Mouse (Mus musculus) layer of hippocampus, postnatal 10 days (tissue): Measurements from ENCODE around the gene Ociad2. TPM values are rescaled to one million over a fixed set of nuclear protein-coding genes. Genes with fewer than 3 reads are reported as not detected.
"Not testable (repeated sequence)": the region's sequence is repeated elsewhere in the genome, so short reads cannot be mapped to it uniquely, and the experiment has no call there.

Experiments used
- DNase-seq, 2 experiments: peaks; one replicate each; pipeline ENCODE4 v3.0.0; 2021; ENCODE audit warnings: low spot score in 2 of 2
- total RNA-seq, 2 experiments: library from RNA; stranded (reverse); gene quantifications; 2 replicates each; pipeline ENCODE4 v1.2.3; 2021

The Ociad2 gene
- total RNA-seq, 2 experiments from 2014 or later: 46.2 to 72.2 TPM

DNA sequence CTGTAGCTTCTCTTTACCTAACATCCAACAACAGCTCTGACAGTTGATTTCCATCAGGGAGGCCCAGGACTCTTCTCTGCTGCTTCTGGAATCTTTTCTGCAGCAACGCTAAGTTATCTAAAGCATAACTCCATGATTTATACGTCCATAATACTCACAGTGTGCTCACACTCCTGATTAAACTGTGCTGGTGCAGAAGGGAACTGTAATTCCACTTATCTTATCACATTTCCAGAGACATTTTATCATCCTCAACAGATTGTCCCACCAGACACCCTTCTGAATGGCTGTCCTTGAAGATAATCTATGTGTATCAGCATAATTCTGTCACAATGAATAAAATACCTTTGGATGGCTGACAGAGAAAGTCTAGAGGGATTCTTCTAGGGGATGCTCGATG, 13.2 kb upstream of the Ociad2 start:
- no peak for DNase-seq

DNA sequence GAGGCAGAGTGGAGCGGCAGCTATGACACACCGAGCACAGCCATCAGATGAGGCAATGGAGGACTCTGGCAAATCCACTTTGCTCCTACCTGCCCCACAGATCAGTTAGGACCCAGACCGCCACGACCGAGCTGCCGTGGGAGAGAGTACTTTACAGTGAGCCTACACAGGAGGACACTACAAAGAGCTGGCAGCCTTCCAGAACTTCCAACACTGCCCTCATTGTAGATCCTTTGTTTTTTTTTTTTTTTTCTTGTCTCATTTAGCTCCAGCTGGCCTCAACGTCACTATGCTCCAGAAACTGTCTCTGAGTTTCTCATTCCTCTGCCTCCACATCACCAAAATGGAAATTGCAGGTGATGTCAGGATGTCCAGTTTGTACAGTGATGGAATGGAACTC, 12.7 kb upstream of the Ociad2 start:
- DNase-seq: no peak

DNA sequence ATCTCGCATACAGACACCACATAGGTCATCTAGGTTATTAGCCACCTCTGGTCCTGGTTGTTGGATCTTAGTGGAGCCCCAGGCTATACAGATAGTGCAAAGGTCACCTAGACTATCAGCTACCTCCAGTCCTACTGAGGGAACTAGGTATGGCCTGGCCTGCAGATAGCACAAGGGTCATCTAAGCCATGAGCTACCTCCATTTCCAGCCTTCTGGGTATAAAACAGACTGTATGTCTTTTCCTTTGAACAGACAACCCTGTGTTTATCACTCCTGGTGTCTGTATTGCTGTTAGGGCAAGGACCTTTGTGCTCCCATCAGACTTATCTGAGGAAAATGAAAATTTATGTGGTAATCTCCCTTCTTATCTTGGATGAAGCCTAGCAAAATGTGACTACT, 11.0 kb upstream of the Ociad2 start:
- no peak for DNase-seq

DNA sequence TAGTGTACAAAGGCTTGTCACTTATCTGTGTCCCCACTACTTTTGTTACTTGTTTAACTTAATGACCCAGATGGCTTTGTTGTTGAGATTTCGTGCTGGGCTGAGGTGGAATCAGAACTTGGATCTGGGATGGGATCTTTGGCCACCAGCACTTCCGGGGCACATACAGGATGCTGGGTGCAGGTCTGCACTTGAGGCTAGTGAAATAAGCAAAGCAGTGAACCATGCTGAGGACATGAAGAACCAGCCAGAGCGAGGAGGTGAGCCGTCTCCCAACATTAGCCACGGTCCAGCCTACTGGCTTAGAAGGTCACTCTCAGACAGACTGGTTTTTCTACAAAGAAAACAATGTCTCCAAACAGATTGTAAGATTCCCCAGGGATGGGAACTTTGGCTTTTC, 8.7 kb upstream of the Ociad2 start:
- no peak for DNase-seq

DNA sequence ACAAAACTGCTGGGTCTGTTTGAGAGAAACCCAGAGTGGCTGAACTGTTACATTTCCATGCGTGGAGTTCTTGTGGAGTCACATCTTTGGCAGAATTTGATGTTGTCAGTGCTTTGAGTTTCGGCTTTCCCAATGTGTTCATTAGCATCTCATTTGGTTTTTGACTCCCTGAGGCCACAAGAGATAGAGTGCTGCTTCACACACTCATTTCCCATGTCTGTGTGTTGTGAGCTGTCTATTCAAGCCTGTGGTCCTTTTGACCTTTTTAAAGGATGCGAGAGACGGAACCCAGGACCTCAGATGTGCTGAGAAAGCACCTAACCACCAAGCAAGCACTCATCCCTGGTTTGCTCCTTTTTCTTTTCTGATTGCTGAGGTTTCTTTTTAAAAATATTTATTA, 4.4 kb upstream of the Ociad2 start:
- DNase-seq: no peak

DNA sequence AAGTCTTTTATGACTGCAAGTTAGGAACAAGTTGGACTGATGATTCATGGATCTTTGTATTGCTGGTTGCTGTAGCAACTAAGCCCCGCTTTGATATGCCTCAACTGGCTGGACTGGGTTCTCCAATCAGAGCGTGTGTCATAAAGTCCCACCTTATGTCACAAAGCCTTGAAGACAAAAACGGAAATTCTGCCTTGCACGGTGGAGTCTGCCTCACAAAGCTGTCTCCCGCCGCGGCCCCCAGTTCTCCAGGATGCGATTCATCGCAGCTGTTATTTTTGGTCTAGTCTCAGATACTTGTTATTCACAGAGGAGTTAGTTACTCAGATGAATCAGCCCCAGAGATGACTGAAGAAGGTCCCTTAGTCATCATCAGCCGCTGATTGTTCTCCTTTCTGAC, 3.5 kb upstream of the Ociad2 start:
- DNase-seq: peak; percentile 38 to 56

DNA sequence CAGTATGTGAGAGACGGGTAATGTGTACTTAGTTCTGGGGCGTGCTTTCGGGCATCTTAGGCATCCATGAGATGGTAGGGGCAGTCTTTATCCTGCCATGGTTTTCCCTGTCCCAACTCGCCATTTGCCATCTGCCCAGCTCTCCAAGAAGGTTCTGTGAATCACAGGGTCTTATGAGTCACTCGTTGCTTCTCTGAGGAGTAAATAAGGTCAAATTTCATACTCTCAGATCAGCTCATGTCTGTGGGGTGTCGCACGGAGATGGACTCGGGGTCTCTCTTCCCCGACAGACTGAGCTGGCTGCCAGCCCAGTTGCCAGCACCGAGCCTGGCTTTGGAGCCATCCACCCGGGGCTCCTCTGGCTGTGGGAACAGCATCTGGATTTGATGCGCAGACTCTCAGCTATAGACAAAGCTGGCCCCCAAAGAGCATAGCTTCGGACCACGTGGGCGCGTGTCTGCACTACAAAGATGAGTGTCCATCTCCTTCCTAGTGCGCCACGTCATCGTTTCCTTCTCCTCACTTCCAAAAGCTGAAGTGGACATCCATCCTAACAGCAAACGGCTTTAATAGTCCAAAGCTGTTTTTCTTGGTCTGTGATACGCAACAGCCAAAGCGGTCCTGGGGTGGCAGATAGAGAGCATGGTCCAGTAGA, 2.0 kb upstream of the Ociad2 start:
- no peak for DNase-seq

DNA sequence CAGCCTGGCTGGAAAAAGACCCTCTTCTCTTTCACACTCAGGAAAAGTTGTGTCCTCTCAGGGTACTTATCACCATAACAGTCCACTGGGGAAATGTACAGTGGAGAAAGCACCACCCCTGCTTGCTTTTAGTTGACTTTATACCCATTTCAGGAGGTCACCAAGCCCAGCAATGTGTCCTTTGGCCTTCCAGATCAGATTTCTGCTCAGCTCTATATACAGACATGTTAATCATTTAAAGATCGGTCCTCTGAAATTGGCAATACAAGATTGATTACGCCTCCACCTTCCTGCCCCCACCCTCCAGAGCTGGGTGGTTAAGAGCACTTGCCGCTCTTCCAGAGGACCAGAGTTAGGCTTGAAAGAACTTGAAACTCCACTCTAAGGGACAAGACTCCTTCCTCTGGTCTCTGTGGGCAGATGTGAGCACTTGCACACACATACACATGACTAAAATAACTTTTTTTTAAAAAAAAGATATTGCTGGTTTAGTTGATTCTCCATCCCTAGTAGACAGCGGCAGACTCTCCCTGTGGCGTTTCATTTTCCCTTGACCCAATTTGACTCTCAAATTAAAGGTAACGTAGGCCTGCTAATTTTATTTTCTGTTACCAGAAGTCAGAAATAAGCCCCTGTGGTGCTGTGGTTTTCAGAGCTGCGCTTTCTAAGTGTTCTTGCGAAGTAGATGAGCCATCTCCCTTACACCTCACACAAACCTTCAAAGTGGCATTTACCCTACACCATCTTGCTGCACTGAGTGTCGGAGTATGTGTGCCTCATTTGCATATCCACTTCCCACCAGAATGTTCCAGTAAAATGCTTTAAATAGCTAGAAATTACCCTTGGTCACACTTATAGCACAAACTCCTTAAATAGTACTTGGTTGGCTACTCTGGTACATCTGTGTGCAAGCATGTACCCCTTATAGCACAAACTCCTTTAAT, 777 bp downstream of the Ociad2 start:
- no peak for DNase-seq

DNA sequence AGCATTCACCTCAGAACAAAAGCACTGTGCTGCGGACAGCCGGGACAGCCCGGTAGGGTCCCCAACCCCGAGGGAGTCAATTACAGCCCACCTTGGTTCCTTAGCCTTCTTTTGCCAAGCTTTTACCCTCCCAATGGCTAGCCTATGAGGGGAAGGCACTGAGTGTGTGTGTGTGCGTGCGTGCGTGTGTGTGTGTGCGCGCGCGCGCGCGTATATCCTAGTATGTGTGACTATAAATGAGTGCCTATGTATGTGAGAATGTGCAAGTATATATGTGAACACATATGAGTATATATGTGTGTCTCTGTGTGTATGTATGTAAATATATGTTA, 2.0 kb downstream of the Ociad2 start:
- DNase-seq: no peak

DNA sequence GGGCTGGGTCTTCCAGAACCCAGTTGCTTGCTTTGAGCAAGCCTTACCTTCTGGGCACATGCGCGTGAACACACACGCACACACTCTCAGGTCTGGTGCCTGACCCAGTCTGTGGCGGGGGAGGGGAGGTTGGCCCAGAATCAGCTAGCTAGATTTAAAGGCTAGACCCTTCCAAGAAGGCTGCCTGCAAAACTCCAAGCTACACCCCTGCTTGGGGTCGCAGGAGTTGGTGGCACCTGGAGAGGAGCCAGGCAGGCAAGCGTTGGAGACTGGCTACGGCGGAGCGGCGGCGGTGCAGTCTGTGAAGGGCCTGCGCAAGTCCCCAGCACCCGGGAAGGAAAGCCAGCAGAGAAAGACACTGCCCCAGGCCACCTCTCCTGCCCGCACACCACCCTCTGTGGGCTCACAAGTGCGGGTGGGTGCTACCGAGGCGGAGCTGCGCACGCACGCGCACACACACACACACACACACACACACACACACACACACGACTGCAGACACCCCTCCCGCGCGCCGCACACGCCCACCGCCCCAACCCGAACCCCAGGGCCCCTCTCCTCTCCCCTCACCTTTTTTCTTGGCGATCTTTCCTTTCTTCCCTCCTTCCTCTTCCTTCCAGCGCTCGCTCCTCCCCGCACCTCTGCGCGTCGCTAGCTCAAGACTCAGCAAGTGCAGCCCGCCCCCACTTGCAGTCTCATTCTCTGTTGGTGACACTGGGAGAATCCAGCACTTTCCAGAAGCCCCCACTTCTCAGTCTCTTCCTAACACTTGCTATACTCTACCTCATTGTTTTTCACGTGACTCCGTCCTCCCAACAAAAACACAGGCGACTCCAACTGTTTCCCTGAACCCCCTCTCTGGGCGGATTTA, 2.6 kb downstream of the Ociad2 start:
- DNase-seq: peak; percentile 41 to 63

DNA sequence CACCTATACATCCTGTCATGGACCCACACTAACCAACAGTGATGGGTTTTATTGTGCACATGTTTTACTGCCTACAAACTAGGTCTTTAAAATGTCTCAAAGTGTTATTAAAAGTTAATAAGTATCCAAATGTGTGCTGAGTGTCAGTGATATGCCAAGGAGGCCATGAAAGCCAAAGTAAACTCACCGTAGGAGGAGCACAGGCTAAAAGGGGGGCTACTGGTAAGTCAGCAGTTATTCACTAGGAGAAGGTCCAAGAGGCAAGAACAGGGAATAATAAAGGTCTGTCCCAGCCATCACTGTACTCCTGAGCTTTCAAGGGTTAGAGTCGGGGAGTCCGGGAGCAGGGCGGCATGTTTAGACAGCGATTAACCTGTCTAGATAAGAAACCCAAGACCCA, 4.4 kb downstream of the Ociad2 start:
- DNase-seq: no peak

DNA sequence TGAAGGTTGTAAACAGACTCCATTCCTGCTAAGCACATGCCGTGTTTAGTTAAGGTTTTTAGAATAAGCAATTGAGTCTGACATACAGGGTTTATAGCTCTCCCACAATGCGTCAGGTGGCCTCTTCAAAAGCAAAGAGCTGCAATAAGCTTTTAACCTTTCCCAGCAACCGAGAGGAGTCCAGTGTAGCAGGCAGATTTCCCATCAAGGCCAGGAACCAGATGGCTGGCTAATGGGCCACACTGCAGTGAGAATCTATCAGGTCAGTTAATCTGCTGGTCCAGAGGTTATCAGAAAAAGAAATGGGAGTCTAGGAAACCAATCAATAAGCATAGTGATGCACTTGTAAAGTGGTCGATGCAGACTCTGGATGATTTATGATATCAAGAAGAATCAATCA, 9.8 kb downstream of the Ociad2 start:
- DNase-seq: no peak

DNA sequence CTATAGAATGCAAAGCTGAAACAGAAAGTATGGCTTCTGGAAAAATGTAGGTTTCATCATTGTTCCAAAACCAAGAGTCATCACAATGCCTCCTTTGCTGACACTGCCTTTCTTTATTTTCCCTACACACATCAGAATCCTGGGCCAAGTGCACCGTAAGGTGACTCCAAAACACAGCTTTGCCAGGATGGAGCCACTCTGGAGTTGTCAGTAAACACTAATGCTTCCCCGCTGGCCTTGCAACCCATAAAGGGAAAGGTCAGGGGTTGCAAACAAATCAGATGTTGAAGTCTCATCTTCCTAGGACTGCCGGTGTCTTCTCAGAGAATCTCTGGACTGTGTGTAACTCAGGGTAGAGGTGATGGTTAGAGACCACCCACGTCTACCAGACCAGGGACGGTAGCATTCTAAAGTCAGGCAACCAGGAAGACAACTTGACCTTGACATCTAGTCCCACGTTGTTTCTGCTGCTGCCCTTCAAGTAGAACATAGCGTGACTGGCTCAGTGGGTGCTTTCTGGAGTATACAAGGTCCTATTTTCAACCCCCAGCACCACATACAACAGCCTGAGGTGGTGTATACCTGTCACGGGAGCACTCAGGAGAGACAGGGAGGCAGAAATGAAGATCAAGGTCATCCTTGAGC, 16.2 kb downstream of the Ociad2 start:
- no peak for DNase-seq

DNA sequence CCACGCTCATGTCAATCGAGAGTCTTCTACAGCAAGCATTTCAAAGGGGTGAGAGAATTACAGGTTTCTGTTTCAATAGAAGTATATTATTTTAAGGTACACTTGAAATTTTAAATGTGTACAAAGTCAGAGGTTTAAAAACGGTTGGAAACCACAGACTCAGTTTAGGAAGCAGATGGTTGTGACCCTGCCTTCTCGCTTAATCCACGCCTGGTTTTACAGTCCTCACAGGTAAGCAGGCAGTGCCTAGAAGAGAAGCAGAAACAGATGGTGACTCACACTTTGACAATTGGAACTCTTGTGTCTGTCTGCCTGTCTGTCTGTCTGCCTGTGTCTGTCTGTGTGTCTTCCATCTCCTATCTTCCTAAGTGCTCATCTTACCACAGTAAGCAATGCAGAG, 17.2 kb downstream of the Ociad2 start:
- no peak for DNase-seq

DNA sequence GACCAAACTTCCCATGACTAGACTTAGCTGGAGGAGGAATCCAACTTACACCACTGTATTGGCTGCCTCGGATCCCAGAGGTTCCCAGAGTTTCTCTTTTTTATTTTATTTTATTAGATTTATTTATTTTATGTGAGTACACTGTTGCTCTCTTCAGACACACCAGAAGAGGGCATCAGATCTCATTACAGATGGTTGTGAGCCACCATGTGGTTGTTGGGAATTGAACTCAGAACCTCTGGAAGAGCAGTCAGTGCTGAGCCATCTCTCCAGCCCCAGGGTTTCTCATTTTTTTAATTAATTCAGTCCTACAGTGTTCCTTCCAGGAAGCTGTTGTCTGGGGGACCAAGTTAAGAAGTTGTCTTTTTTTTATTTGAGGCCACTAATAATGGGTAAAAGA, 18.1 kb downstream of the Ociad2 start:
- not testable (repeated sequence) for DNase-seq

DNA sequence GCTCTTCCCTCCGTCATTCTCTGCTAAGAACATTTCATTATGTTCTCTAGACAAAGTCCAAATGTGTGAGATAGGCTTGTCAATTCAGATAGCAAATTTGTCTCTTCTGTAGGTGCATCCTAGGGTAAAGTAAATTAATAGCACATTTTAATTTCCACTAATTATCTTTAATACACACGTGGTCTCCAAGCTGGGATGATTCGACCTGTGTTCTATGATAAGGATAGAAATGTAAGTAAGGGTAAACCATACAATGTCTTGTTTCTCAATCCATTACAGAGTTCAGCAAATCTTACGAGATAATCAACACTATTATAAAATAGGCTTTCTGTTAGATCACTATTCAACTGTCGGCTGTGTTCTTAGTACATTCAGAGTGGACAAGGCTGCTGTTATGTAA, 21.5 kb downstream of the Ociad2 start:
- DNase-seq: no peak

DNA sequence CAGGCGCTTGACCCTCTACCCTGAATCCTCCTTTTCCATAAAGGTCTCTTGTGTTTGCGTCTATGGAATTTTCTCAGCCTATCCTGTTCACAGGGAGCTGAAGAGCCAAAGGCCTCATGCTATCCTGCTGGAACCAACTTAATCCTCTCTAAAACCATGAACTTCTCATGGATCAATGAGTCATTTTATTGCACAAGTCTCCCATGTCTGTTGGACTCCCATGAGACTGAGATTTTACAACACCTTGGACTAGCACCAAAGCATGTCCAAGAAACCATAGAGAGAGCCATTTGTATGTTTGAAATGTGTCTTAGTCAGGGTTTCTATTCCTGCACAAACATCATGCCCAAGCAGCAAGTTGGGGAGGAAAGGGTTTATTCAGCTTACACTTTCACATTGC, 26.2 kb downstream of the Ociad2 start:
- no peak for DNase-seq

DNA sequence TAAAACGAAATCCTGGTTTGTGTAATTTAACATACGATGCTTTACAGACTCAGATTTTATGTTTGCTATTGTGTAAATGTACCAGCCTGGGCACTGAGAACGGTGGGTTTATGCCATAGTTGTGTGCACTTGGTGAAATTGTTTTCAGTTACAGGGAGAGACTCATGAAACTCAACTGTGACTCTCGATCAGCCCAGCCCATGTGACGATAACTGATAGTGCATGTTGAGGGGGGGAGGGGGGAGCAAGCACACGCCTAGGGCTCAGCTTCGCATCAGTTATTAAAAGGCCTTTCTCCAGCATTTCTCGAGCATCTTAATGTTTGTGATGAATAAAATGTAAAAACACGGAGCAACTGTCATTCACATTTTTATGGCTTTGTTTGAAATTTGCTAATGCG, 27.2 kb downstream of the Ociad2 start:
- no peak for DNase-seq

DNA sequence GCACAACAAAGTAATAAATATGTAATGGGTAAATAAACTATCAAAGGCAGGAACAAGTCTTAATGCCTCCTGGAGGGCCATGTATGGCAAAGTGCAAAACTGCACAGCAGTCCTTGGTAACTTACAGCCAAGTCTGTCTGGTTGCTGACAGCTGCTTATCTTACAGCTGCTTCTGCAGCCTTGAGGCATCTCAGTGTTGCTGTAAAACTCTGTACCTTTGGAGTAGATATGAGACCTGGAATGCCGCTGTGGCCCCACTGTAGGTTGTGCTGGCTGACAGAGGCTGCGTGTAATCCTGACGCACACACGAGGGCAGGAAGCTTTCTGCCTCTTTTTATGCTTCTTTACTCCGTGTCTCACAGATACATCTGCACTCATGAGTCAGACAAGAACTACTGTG, 29.4 kb downstream of the Ociad2 start:
- no peak for DNase-seq

DNA sequence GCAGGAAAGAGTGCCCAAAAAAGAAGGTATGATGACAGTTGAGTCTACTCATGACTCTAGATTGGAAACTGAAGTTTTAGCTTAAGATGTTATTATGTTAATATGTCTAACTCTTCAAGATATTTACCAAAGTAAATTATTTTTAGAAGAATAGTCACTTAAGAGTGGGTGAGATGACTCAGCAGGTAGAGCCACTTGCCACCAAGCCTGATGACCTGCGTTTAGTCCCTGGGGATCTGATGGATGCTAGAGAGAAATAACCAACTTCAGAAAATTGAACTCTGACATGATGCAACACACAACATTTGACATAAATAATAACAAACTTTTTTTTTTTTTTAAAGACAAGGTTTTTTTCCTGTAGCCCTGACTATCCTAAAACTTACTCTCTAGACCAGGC, 30.4 kb downstream of the Ociad2 start:
- no peak for DNase-seq

DNA sequence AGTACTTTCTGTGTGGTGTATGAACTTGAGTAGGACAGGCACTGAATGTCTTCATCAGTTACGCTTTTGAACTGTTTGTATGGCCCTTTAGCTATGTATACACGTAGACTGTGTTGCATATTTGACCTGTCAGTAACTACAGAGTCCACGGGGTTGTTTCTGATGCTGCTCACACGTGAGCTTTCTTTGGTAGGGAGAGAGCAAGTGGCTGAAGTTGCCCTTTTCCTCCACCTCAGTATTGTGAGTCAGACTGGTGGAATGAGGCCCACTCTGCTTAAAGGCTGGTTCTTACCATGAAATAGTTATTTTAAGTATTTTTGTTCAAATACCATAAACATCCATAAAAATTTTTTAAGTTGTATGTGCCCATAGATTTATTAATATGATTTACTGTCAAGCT, 31.3 kb downstream of the Ociad2 start:
- no peak for DNase-seq
